Mouse (Mus musculus) bone marrow, adult 2 months (tissue): Measurements from ENCODE around the gene Card19. TPM values are rescaled to one million over a fixed set of nuclear protein-coding genes. Genes with fewer than 3 reads are reported as not detected.

Experiments used
- H3K27ac ChIP-seq: fragments of 200-500 bp; 2 replicates; pipeline ENCODE4 v1.5.1; 2012; ENCODE audit warnings: low read depth, mild to moderate bottlenecking, control low read depth, inconsistent platforms, low read length; ENCODE audit not compliant: control insufficient read depth, poor library complexity, insufficient read depth
- H3K4me1 ChIP-seq: fragments of 200-500 bp; 2 replicates; pipeline ENCODE4 v1.6.1; 2011; ENCODE audit warnings: low read length; ENCODE audit not compliant: control insufficient read depth, insufficient read depth
- H3K4me3 ChIP-seq: fragments of 200-500 bp; replicated peaks from 2 replicates; pipeline ENCODE3; 2011; ENCODE audit warnings: mild to moderate bottlenecking, low read depth, low read length, control low read depth; ENCODE audit not compliant: control insufficient read depth
- CTCF ChIP-seq: fragments of 200-500 bp; IDR thresholded peaks from 2 replicates; pipeline ENCODE4 v1.5.1; 2011; ENCODE audit warnings: low read length, control low read depth; ENCODE audit not compliant: control insufficient read depth, insufficient read depth
- POLR2A ChIP-seq: fragments of 200-500 bp; IDR thresholded peaks from 2 replicates; pipeline ENCODE4 v1.6.1; 2011; ENCODE audit warnings: low read depth, mild to moderate bottlenecking, control low read depth, low read length, borderline replicate concordance; ENCODE audit not compliant: control insufficient read depth
- WGBS: fragments of 180-500 bp; shearing (Covaris S2); methylation state at CpG from one replicate; pipeline ENCODE4 v1.1.7; 2018; 5-methylcytosine and 5-hydroxymethylcytosine counted together
- polyA plus RNA-seq: library from polyadenylated mRNA; stranded (reverse); fragments of >200 nt; gene quantifications from 2 replicates; pipeline ENCODE4 v1.2.4, GENCODE M21; 2011; ENCODE audit warnings: low replicate concordance; ENCODE audit not compliant: missing spikeins, insufficient read depth, insufficient read length

The Card19 gene
- polyA plus RNA-seq, 1 experiment, result 41.1 TPM

DNA sequence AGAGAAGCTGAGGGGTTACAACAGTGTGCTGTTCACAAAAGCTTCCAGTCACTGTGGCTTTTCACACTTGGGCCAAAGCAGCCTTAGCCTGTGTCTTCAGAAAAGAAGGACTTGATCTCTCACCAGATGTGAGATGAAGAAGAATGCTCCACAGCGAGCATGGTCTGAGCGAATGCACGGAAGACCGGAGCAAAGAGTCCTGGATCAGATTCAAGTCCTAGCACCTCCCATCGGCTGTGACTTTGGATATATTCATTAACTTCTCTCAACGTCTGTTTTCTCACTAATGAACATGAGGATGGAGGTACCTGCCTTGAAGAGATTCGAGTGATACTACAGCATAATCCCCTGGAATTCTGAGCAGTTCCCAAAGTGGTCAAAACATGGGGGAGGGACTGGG is 61.2 kb downstream of the Card19 start:
- H3K27ac ChIP-seq, result no peak overlapping the region
- 76% methylated on average over 7 of the region's 7 CpGs for WGBS
- TF ChIP-seq CTCF (no peak), POLR2A (no peak)
- H3K4me1 ChIP-seq, result no peaks in the 10 kb centered on the region
- no peak overlapping the region for H3K4me3 ChIP-seq

DNA sequence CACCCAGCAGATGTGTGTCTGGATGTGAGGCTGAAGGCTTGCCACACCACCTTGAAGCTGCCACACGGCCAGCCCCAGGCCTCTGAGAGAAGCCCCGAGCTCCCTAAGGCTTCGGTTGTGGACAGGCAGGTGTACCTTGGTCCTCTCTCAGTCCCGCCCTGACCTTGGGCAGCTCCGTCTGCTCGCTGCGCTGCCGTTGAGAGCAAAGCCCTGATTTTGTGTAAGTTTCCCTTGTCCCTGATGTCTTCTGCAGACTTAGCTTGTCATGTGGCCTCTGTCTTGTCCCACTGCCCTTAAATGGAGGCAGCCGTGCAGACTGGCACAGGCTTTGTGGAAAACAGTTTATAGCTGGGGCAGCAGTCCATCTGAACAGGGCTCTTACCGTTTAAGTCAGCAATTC is 61.8 kb downstream of the Card19 start:
- Histone ChIP-seq H3K27ac (no peak overlapping the region), H3K4me1 (no peaks in the 10 kb centered on the region), H3K4me3 (no peak overlapping the region)
- TF ChIP-seq POLR2A (no peak), CTCF (no peak)
- WGBS, result 76% methylated on average over 10 of the region's 10 CpGs

Other genes starting within 250 kb of the Card19 start
- gene Fam120a, start 248.0 kb downstream of the Card19 start, polyA plus RNA-seq, result 50.9 and 67.9 TPM in 2 replicates
- gene Wnk2, start 68.0 kb downstream of the Card19 start, polyA plus RNA-seq, result not detected in 2 replicates
- gene Ninj1, start 28.6 kb downstream of the Card19 start, polyA plus RNA-seq, result 21.4 and 36.6 TPM in 2 replicates
- 3.0 and 10.2 TPM in 2 replicates for gene Susd3, start 32.7 kb upstream of the Card19 start, polyA plus RNA-seq
- gene Fgd3, start 104.3 kb upstream of the Card19 start, polyA plus RNA-seq, result 10.9 and 31.9 TPM in 2 replicates
- 12.1 and 23.2 TPM in 2 replicates for gene Bicd2, start 125.5 kb upstream of the Card19 start, polyA plus RNA-seq
- gene Ippk, start 205.2 kb upstream of the Card19 start, polyA plus RNA-seq, result 4.4 and 4.5 TPM in 2 replicates